Mouse (Mus musculus) heart, adult 2 months (tissue): ENCODE data around the gene Fam206a.

Experiments used
- CTCF ChIP-seq: fragments of 200-600 bp; IDR thresholded peaks from 2 replicates; pipeline ENCODE4 v1.8.1; 2022; ENCODE audit warnings: antibody characterized with exemption, mild to moderate bottlenecking, moderate library complexity
- POLR2A ChIP-seq: fragments of 200-500 bp; IDR thresholded peaks from 2 replicates; pipeline ENCODE4 v1.6.1; 2011; ENCODE audit warnings: mild to moderate bottlenecking, low read depth, low read length, control low read depth; ENCODE audit not compliant: insufficient read depth

DNA sequence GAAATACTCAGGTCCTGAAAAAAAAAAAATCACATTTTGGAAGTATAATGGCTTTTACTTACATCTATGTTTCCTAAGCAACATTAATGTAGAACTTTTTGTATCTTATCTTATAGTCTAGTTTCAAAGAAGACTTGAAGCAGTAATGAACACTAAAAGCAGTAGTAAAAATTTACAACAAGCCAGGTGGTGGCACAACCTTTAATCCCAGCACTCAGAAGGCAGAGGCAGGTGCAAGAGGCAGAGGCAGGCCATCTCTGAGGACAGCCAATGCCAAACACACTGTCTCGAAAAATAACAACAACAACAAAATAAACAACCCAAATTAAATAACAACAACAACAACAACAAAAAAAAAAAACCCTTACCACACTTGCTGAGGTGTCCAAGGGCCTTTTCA is 31.1 kb upstream of the Fam206a start:
- TF ChIP-seq CTCF: no peak
- no peak for TF ChIP-seq POLR2A
